Mouse (Mus musculus) adrenal gland, adult 2 months (tissue): ENCODE measurements around the gene Rsl1d1. TPM values are rescaled to one million over a fixed set of nuclear protein-coding genes. Genes with fewer than 3 reads are reported as not detected.
A peak's percentile ranks its signal among the peaks of the same experiment; 100 is the strongest.
"Not testable (repeated sequence)": the region's sequence is repeated elsewhere in the genome, so short reads cannot be mapped to it uniquely, and the experiment has no call there.

Experiments
- DNase-seq: peaks from one replicate; pipeline ENCODE4 v3.0.0; 2021
- microRNA-seq, 2 experiments: library from miRNA; unstranded; fragments of <30 nt; microRNA quantifications; one replicate each; pipeline ENCODE4 v1.2.0; 2021
- polyA plus RNA-seq: library from polyadenylated mRNA; depleted of rRNA; stranded (reverse); fragments of >200 nt; gene quantifications from 2 replicates; pipeline ENCODE4 v1.2.3, GENCODE M21; 2012; rRNA removed
- total RNA-seq, 2 experiments: library from RNA; stranded (reverse); gene quantifications; 2 replicates each; pipeline ENCODE4 v1.2.3; 2021

Gene Rsl1d1
- total and polyA plus RNA-seq, 3 experiments = 1.3 to 82.2 (median 65.7) TPM

DNA sequence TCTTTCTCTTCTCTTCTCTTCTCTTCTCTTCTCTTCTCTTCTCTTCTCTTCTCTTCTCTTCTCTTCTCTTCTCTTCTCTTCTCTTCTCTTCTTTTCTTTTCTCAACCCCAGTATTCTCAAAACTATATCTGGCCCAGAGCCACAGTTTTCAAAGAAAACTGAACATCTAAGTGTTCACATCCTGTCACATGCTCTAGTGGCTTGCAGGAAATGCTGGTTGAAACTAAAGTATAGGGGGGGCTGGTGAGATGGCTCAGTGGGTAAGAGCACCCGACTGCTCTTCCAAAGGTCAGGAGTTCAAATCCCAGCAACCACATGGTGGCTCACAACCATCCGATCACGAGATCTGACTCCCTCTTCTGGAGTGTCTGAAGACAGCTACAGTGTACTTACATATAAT is 45.4 kb downstream of the Rsl1d1 start:
- not testable (repeated sequence) for DNase-seq

DNA sequence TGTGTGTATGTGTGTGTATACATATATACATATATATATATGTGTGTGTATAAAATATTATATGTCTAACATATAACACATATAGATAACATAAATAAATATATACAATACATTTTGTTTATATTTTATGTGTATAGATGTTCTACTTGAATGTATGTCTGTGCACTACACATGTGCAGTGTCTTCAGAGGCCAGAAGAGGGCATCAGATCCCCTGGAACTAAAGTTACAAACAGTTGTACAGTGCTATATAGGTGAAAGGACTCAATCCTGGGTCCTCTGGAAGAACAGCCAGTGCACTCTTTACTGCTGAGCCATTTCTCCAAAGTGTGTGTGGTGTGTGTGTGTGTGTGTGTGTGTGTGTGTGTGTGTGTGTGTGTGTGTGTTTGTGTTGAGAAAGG is 48.6 kb downstream of the Rsl1d1 start:
- no peak for DNase-seq

DNA sequence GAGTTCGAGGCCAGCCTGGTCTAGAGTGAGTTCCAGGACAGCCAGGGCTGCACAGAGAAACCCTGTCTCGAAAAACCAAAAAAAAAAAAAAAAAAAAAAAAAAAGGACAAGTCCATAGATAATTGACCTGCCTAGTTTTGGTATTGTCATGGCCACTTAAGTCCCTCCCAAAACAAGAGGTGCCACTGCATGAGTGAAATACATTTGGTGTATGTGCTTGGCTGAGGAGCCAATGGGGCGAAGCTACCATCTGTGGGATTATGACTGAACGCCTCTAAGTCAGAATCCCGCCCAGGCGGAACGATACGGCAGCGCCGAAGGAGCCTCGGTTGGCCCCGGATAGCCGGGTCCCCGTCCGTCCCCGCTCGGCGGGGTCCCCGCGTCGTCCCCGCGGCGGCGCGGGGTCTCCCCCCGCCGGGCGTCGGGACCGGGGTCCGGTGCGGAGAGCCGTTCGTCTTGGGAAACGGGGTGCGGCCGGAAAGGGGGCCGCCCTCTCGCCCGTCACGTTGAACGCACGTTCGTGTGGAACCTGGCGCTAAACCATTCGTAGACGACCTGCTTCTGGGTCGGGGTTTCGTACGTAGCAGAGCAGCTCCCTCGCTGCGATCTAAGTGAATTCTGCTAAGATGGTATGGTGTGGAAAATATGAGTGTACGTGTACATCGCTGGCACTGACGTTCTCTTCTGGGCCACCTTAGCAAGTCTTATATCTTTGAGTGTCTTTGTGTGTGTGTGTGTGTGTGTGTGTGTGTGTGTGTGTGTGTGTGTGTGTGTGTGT is 59.2 kb downstream of the Rsl1d1 start:
- DNase-seq = peak; percentile 100

Small RNA genes within 50 kb of the gene (microRNA-seq; reads per million reads assigned to microRNA genes)
- 15.3 to 63.7 reads per million in 2 experiments for gene Gm23935

Other genes starting within 250 kb of the Rsl1d1 start
- gene Snn, start 142.4 kb downstream of the Rsl1d1 start, total RNA-seq = 10 to 100 TPM in 1 of 2 experiments, 1 to 10 TPM in 1; 9.7 to 16.5 TPM
- gene Snn, start 142.4 kb downstream of the Rsl1d1 start, polyA plus RNA-seq = 9.1 and 9.2 TPM in 2 replicates
- gene Litaf, start 137.2 kb downstream of the Rsl1d1 start, total RNA-seq = 10 to 100 TPM; 50.4 to 65.2 TPM
- gene Litaf, start 137.2 kb downstream of the Rsl1d1 start, polyA plus RNA-seq = 221 and 284 TPM in 2 replicates
- 10 to 100 TPM; 33.2 to 72.4 TPM for gene Txndc11, start 68.7 kb downstream of the Rsl1d1 start, total RNA-seq
- 25.9 and 38.3 TPM in 2 replicates for gene Txndc11, start 68.7 kb downstream of the Rsl1d1 start, polyA plus RNA-seq
- gene Zc3h7a, start 26.9 kb downstream of the Rsl1d1 start, total RNA-seq = 10 to 100 TPM; 46.7 to 79.2 TPM
- 12.3 and 15.0 TPM in 2 replicates for gene Zc3h7a, start 26.9 kb downstream of the Rsl1d1 start, polyA plus RNA-seq
- 100 to 1,000 TPM; 120 to 193 TPM for gene Gspt1, start 51.0 kb upstream of the Rsl1d1 start, total RNA-seq
- gene Gspt1, start 51.0 kb upstream of the Rsl1d1 start, polyA plus RNA-seq = 61.8 and 118 TPM in 2 replicates
- not detected for gene Tnfrsf17, start 110.5 kb upstream of the Rsl1d1 start, total RNA-seq
- not detected in 2 replicates for gene Tnfrsf17, start 110.5 kb upstream of the Rsl1d1 start, polyA plus RNA-seq
- 10 to 100 TPM; 16.8 to 19.4 TPM for gene Snx29, start 119.6 kb upstream of the Rsl1d1 start, total RNA-seq
- 4.8 and 6.5 TPM in 2 replicates for gene Snx29, start 119.6 kb upstream of the Rsl1d1 start, polyA plus RNA-seq